In genomic region chr6:35288920-35289319, GRCm38 (mm10) we compare ENCODE assay signal across 12 mouse cellular contexts. TPM values are rescaled to one million over a fixed set of nuclear protein-coding genes. Genes with fewer than 3 reads are reported as not detected.
DNase-seq lines count a peak whose midpoint lies in the region; ATAC-seq and TF ChIP-seq lines count a peak whose summit lies in the region.
"Had no signal": no experiment of that assay in that cellular context is flagged by ENCODE, and none has a peak within 500 bp of the region (broad histone marks: within the 10 kb centered on the region; RNA-seq: fewer than 3 reads in every experiment).

No protein-coding gene starts in this region.

- TF ChIP-seq EP300 in heart, postnatal 0 days (IDR thresholded peaks at IDR 0.05; ENCODE audit: low read depth): no peak

- no peaks in the 10 kb centered on the region for H3K9me3 ChIP-seq in heart, postnatal 0 days (replicated peaks; ENCODE audit: control insufficient read depth, low read length)
- H3K9me3 ChIP-seq in forebrain, embryonic 16.5 days (ENCODE audit: control insufficient read depth, low read length): no peaks in the 10 kb centered on the region
- no peaks in the 10 kb centered on the region for H3K9me3 ChIP-seq in midbrain, postnatal 0 days (ENCODE audit: low read length)
- no peaks in the 10 kb centered on the region for H3K9me3 ChIP-seq in kidney, embryonic 14.5 days (ENCODE audit: control insufficient read depth, low read length)
- H3K9me3 ChIP-seq: G1E had no signal

- peak overlapping the region; percentile 28; the same call in 1 of the 2 replicates for H3K4me2 ChIP-seq in heart, postnatal 0 days (ENCODE audit: low read depth, low read length)
- H3K4me2 ChIP-seq in forebrain, embryonic 16.5 days (ENCODE audit: low read length): no peak overlapping the region
- H3K4me2 ChIP-seq in midbrain, postnatal 0 days (ENCODE audit: low read depth, low read length, poor library complexity, severe bottlenecking): no peak overlapping the region
- no peak overlapping the region for H3K4me2 ChIP-seq in kidney, embryonic 14.5 days (replicated peaks; ENCODE audit: low read depth, low read length)

- no peaks in the 10 kb centered on the region for H3K36me3 ChIP-seq in heart, postnatal 0 days (replicated peaks; ENCODE audit: control insufficient read depth, insufficient read depth, low read length)
- H3K36me3 ChIP-seq in forebrain, embryonic 16.5 days (ENCODE audit: control insufficient read depth, insufficient read depth): no peaks in the 10 kb centered on the region
- no peaks in the 10 kb centered on the region for H3K36me3 ChIP-seq in midbrain, postnatal 0 days (ENCODE audit: insufficient read depth, low read length)
- no peaks in the 10 kb centered on the region for H3K36me3 ChIP-seq in kidney, embryonic 14.5 days (ENCODE audit: control insufficient read depth, insufficient read depth, low read length)
- H3K36me3 ChIP-seq: G1E had no signal

- no peaks in the 10 kb centered on the region for H3K27me3 ChIP-seq in heart, postnatal 0 days (ENCODE audit: control insufficient read depth, insufficient read depth, low read length)
- no peaks in the 10 kb centered on the region for H3K27me3 ChIP-seq in forebrain, embryonic 16.5 days (replicated peaks; ENCODE audit: control insufficient read depth, insufficient read depth, low read length)
- H3K27me3 ChIP-seq in midbrain, postnatal 0 days (ENCODE audit: insufficient read depth, low read length): no peaks in the 10 kb centered on the region
- no peaks in the 10 kb centered on the region for H3K27me3 ChIP-seq in kidney, embryonic 14.5 days (ENCODE audit: control insufficient read depth, insufficient read depth, low read length)

- no peak for ATAC-seq in heart, postnatal 0 days (ENCODE audit: insufficient read depth, low read depth)
- ATAC-seq in forebrain, embryonic 16.5 days: peak; percentile 52; the same call in 1 of the 2 replicates
- peak; percentile 41; the same call in 1 of the 2 replicates for ATAC-seq in midbrain, postnatal 0 days (ENCODE audit: low FRiP score)
- ATAC-seq in kidney, embryonic 14.5 days (ENCODE audit: low FRiP score, low TSS enrichment): no peak

- no peak for DNase-seq in heart, postnatal 0 days (ENCODE audit: low spot score)
- DNase-seq in heart, adult 9 months (ENCODE audit: low spot score in 2 of 2): no peak
- peak; percentile 74 for DNase-seq in ZHBTc4 (ENCODE audit: low read depth, low spot score)
- DNase-seq in midbrain, postnatal 0 days (ENCODE audit: low spot score): peak; percentile 27
- no peak for DNase-seq in spleen, postnatal 36 days (ENCODE audit: low spot score in 2 of 2)
- DNase-seq in cerebellum, adult 18-20 months: no peak
- DNase-seq: cerebellum, adult 11 months; spleen, adult 18-20 months had no signal

- WGBS in heart, postnatal 0 days: 56% methylated on average over 7 of the region's 7 CpGs
- WGBS in forebrain, embryonic 16.5 days: 5% methylated on average over 7 of the region's 7 CpGs
- WGBS in midbrain, postnatal 0 days: 29% methylated on average over 7 of the region's 7 CpGs
- WGBS in kidney, embryonic 14.5 days: 55% methylated on average over 7 of the region's 7 CpGs

- peaks cover 18% of the 10 kb centered on the region for H3K4me1 ChIP-seq in heart, postnatal 0 days (ENCODE audit: control insufficient read depth, insufficient read depth)
- H3K4me1 ChIP-seq in forebrain, embryonic 16.5 days (replicated peaks; ENCODE audit: control insufficient read depth, insufficient read depth, low read length): 0 out of 2 replicates have a peak, but pooled peaks cover 8% of the 10 kb centered on the region
- H3K4me1 ChIP-seq in midbrain, postnatal 0 days (ENCODE audit: insufficient read depth, low read length): no peaks in the 10 kb centered on the region
- 0 out of 2 replicates have a peak, but pooled peaks cover 11% of the 10 kb centered on the region for H3K4me1 ChIP-seq in kidney, embryonic 14.5 days (ENCODE audit: control insufficient read depth, insufficient read depth, low read length)

- peak overlapping the region; percentile 76 for H3K27ac ChIP-seq in heart, postnatal 0 days (ENCODE audit: low read depth)
- no peak overlapping the region for H3K27ac ChIP-seq in forebrain, embryonic 16.5 days (ENCODE audit: low read length)
- H3K27ac ChIP-seq in midbrain, postnatal 0 days (ENCODE audit: low read depth, low read length): no peak overlapping the region; the same call in 1 of the 2 replicates
- H3K27ac ChIP-seq in kidney, embryonic 14.5 days (ENCODE audit: low read depth, low read length): no peak overlapping the region

- no peak overlapping the region for H3K4me3 ChIP-seq in heart, postnatal 0 days (ENCODE audit: low read depth, low read length)
- H3K4me3 ChIP-seq in forebrain, embryonic 16.5 days (replicated peaks; ENCODE audit: low read length): no peak overlapping the region
- no peak overlapping the region for H3K4me3 ChIP-seq in midbrain, postnatal 0 days (ENCODE audit: low read depth, low read length)
- no peak overlapping the region for H3K4me3 ChIP-seq in kidney, embryonic 14.5 days (ENCODE audit: low read length)
- H3K4me3 ChIP-seq: megakaryocyte, embryonic 14.5 days had no signal

- 0 out of 2 replicates have a peak overlapping the region, but pooled peaks have one; percentile 6 for H3K9ac ChIP-seq in heart, postnatal 0 days (replicated peaks; ENCODE audit: low read depth, low read length)
- H3K9ac ChIP-seq in forebrain, embryonic 16.5 days (replicated peaks; ENCODE audit: low read depth, low read length): no peak overlapping the region
- H3K9ac ChIP-seq in midbrain, postnatal 0 days (replicated peaks; ENCODE audit: low read length, poor library complexity, severe bottlenecking): no peak overlapping the region
- no peak overlapping the region for H3K9ac ChIP-seq in kidney, embryonic 14.5 days (ENCODE audit: low read depth, low read length)

- no peak for TF ChIP-seq CTCF in heart, postnatal 0 days (IDR thresholded peaks at IDR 0.05; ENCODE audit: low read depth)
- no peak for TF ChIP-seq CTCF in midbrain, postnatal 0 days (IDR thresholded peaks at IDR 0.05)

RNA-seq across cellular contexts. Expression of gene Slc13a4, which starts 19.0 kb away (rescaled TPM):
- total RNA-seq in heart, postnatal 0 days (2014; rRNA removed; ENCODE audit: low replicate concordance): 0.11 TPM in 1 of 2 replicates, not detected in the other
- polyA plus RNA-seq in heart, postnatal 0 days (2015; fragmentation: Nextera tagmentation; extraction: Ambion mirVana): 0.22 TPM in 2 replicates
- 4.6 and 5.6 TPM in 2 replicates for polyA plus RNA-seq in forebrain, embryonic 16.5 days (2015; fragmentation: Nextera tagmentation; extraction: Ambion mirVana)
- 17.2 and 19.6 TPM in 2 replicates for total RNA-seq in midbrain, postnatal 0 days (2014; rRNA removed)
- 13.6 and 14.3 TPM in 2 replicates for polyA plus RNA-seq in midbrain, postnatal 0 days (2015; fragmentation: Nextera tagmentation; extraction: Ambion mirVana)
- polyA plus RNA-seq in kidney, embryonic 14.5 days (2014; fragmentation: Nextera tagmentation; extraction: Ambion mirVana): 0.05 TPM in 1 of 2 replicates, not detected in the other
- polyA plus RNA-seq: G1E had no signal

RNA-seq across cellular contexts. Expression of gene Fam180a, which starts 37.0 kb away (rescaled TPM):
- 8.3 TPM in 1 of 2 replicates, not detected in the other for total RNA-seq in heart, postnatal 0 days (2014; rRNA removed; ENCODE audit: low replicate concordance)
- polyA plus RNA-seq in heart, postnatal 0 days (2015; fragmentation: Nextera tagmentation; extraction: Ambion mirVana): 0.48 and 0.84 TPM in 2 replicates
- polyA plus RNA-seq in forebrain, embryonic 16.5 days (2015; fragmentation: Nextera tagmentation; extraction: Ambion mirVana): 1.0 and 1.6 TPM in 2 replicates
- 4.2 and 7.3 TPM in 2 replicates for total RNA-seq in midbrain, postnatal 0 days (2014; rRNA removed)
- polyA plus RNA-seq in midbrain, postnatal 0 days (2015; fragmentation: Nextera tagmentation; extraction: Ambion mirVana): 4.6 and 5.6 TPM in 2 replicates
- polyA plus RNA-seq in kidney, embryonic 14.5 days (2014; fragmentation: Nextera tagmentation; extraction: Ambion mirVana): not detected in 2 replicates
- total RNA-seq: G1E had no signal
- polyA plus RNA-seq: G1E had no signal

Comparison
In these comparisons a context has a peak if more than half of its experiments do, and no peak if none do; other contexts are left out.
1. ATAC-seq: peak in forebrain, embryonic 16.5 days (single experiment) and midbrain, postnatal 0 days (single experiment); none in heart, postnatal 0 days (single experiment) and kidney, embryonic 14.5 days (single experiment).
2. DNase-seq: peak in ZHBTc4 (single experiment) and midbrain, postnatal 0 days (single experiment); none in heart, postnatal 0 days (single experiment), heart, adult 9 months (0 of 2), spleen, postnatal 36 days (0 of 2) and cerebellum, adult 18-20 months (0 of 2).